ENCODE assay signal across 15 mouse cellular contexts in the genomic region with DNA sequence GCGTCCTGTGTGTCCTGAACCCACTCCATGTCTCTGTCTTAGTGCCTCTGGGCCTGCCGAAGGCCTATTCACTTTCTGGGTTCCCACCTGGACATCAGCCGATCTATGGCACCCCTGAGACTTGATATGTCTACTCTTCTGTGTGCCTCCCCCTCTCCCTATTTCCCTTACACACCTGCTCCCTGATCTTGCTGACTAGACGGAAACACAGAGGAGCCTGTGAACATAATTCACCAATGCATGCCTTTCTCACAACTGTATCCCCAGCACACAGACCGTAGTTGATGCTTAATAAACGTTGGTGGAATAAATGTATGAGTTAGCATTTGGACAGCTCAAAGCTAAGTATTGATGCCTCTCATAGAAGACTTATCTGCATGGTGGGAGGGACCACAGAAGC.
DNase-seq lines count a peak whose midpoint lies in the region; ATAC-seq and TF ChIP-seq lines count a peak whose summit lies in the region.
"Had no signal": no experiment of that assay in that cellular context is flagged by ENCODE, and none has a peak within 500 bp of the region (broad histone marks: within the 10 kb centered on the region; RNA-seq: fewer than 3 reads in every experiment).

No protein-coding gene starts in this region.

- H3K4me3 ChIP-seq in layer of hippocampus, adult 2 months: no peak overlapping the region
- H3K4me3 ChIP-seq in hindbrain, embryonic 12.5 days: no peak overlapping the region
- no peak overlapping the region for H3K4me3 ChIP-seq in midbrain, embryonic 11.5 days (ENCODE audit: low read depth, low read length)
- H3K4me3 ChIP-seq in neural tube, embryonic 15.5 days (replicated peaks): no peak overlapping the region

- H3K4me1 ChIP-seq in hindbrain, embryonic 12.5 days: peaks cover 19% of the 10 kb centered on the region
- H3K4me1 ChIP-seq in midbrain, embryonic 11.5 days (ENCODE audit: control insufficient read depth, insufficient read depth, low read length): peaks cover 10% of the 10 kb centered on the region
- peaks cover 16% of the 10 kb centered on the region for H3K4me1 ChIP-seq in neural tube, embryonic 15.5 days

- no peak for TF ChIP-seq CTCF in layer of hippocampus, adult 2 months (conservative IDR thresholded peaks at IDR 0.05)

- DNase-seq in layer of hippocampus, adult 2 months (ENCODE audit: low spot score in 2 of 2): no peak
- DNase-seq in layer of hippocampus, adult 9-11 months: no peak
- no peak for DNase-seq in midbrain, embryonic 11.5 days (ENCODE audit: low spot score, missing footprints)
- DNase-seq in thymus, postnatal 14 days: no peak
- no peak for DNase-seq in testis, postnatal 10 days (ENCODE audit: low spot score)
- DNase-seq: adrenal gland, postnatal 36 days; cerebellum, adult 8-10 months; gastrocnemius, postnatal 10 days; kidney, adult 8-10 months; kidney, postnatal 36 days; lung, adult 2 months; lung, postnatal 4 days had no signal

- no peaks in the 10 kb centered on the region for H3K9me3 ChIP-seq in hindbrain, embryonic 12.5 days (replicated peaks)
- H3K9me3 ChIP-seq in midbrain, embryonic 11.5 days (ENCODE audit: control insufficient read depth, low read length): no peaks in the 10 kb centered on the region
- H3K9me3 ChIP-seq in neural tube, embryonic 15.5 days (replicated peaks): no peaks in the 10 kb centered on the region
- H3K9me3 ChIP-seq: G1E had no signal

- H3K27me3 ChIP-seq in hindbrain, embryonic 12.5 days: no peaks in the 10 kb centered on the region
- H3K27me3 ChIP-seq in midbrain, embryonic 11.5 days (ENCODE audit: control insufficient read depth, insufficient read depth, low read length): no peaks in the 10 kb centered on the region
- H3K27me3 ChIP-seq in neural tube, embryonic 15.5 days (replicated peaks): no peaks in the 10 kb centered on the region

- ATAC-seq in hindbrain, embryonic 12.5 days (ENCODE audit: low FRiP score): peak; percentile 38; the same call in 1 of the 2 replicates
- no peak for ATAC-seq in midbrain, embryonic 11.5 days (ENCODE audit: low FRiP score)
- ATAC-seq in neural tube, embryonic 15.5 days (ENCODE audit: low FRiP score): peak; percentile 9; the same call in 1 of the 2 replicates

- no peak overlapping the region for H3K4me2 ChIP-seq in hindbrain, embryonic 12.5 days (replicated peaks)
- no peak overlapping the region for H3K4me2 ChIP-seq in midbrain, embryonic 11.5 days
- H3K4me2 ChIP-seq in neural tube, embryonic 15.5 days: no peak overlapping the region

- no peaks in the 10 kb centered on the region for H3K36me3 ChIP-seq in hindbrain, embryonic 12.5 days
- no peaks in the 10 kb centered on the region for H3K36me3 ChIP-seq in midbrain, embryonic 11.5 days (ENCODE audit: control insufficient read depth, insufficient read depth, low read length)
- H3K36me3 ChIP-seq in neural tube, embryonic 15.5 days: no peaks in the 10 kb centered on the region
- H3K36me3 ChIP-seq: G1E had no signal

- H3K9ac ChIP-seq in hindbrain, embryonic 12.5 days: no peak overlapping the region
- no peak overlapping the region for H3K9ac ChIP-seq in midbrain, embryonic 11.5 days (ENCODE audit: low read length)
- H3K9ac ChIP-seq in neural tube, embryonic 15.5 days (replicated peaks): no peak overlapping the region

- peak overlapping the region; percentile 85 for H3K27ac ChIP-seq in layer of hippocampus, adult 2 months
- H3K27ac ChIP-seq in hindbrain, embryonic 12.5 days: peak overlapping the region; percentile 80
- 0 out of 2 replicates have a peak overlapping the region, but pooled peaks have one; percentile 12 for H3K27ac ChIP-seq in midbrain, embryonic 11.5 days (ENCODE audit: low read depth, low read length)
- peak overlapping the region; percentile 64; the same call in 1 of the 2 replicates for H3K27ac ChIP-seq in neural tube, embryonic 15.5 days (replicated peaks)

- WGBS in hindbrain, embryonic 12.5 days: 70% methylated on average over 6 of the region's 6 CpGs
- 74% methylated on average over 6 of the region's 6 CpGs for WGBS in midbrain, embryonic 11.5 days
- WGBS in neural tube, embryonic 15.5 days: 49% methylated on average over 6 of the region's 6 CpGs

Comparison
In these comparisons a context has a peak if more than half of its experiments do, and no peak if none do; other contexts are left out.
1. H3K27ac ChIP-seq: peak in every context shown above with its lines; median percentile 85 in layer of hippocampus, adult 2 months; 80 in hindbrain, embryonic 12.5 days; 64 in neural tube, embryonic 15.5 days; 12 in midbrain, embryonic 11.5 days.